Mouse (Mus musculus) embryonic facial prominence, embryonic 14.5 days (tissue): ENCODE measurements around the gene Rpap2. TPM values are rescaled to one million over a fixed set of nuclear protein-coding genes. Genes with fewer than 3 reads are reported as not detected.

Experiments used
- ATAC-seq: fragments of 200-750 bp; cut with Nextera tagmentation; 2 replicates; pipeline ENCODE4 v1.8.0; 2017; ENCODE audit warnings: low read depth, moderate number of reproducible peaks, moderate TSS enrichment
- DNase-seq: peaks from one replicate; pipeline ENCODE4 v3.0.0-alpha.2; 2015; ENCODE audit warnings: low spot score
- H3K27ac ChIP-seq: fragments of 300-500 bp; sonication (generic); replicated peaks from 2 replicates; pipeline ENCODE4 v1.5.1; 2014; ENCODE audit warnings: low read depth, mild to moderate bottlenecking, low read length, moderate library complexity
- H3K27me3 ChIP-seq: fragments of 300-500 bp; sonication (generic); replicated peaks from 2 replicates; pipeline ENCODE4 v1.6.1; 2014; ENCODE audit warnings: low read length; ENCODE audit not compliant: control insufficient read depth, insufficient read depth
- H3K36me3 ChIP-seq: fragments of 300-500 bp; sonication (generic); 2 replicates; pipeline ENCODE4 v1.6.1; 2014; ENCODE audit warnings: low read length, mixed read lengths; ENCODE audit not compliant: control insufficient read depth, insufficient read depth
- H3K4me1 ChIP-seq: fragments of 300-500 bp; sonication (generic); 2 replicates; pipeline ENCODE4 v1.6.1; 2014; ENCODE audit warnings: antibody characterized with exemption, low read length; ENCODE audit not compliant: control insufficient read depth, insufficient read depth
- H3K4me2 ChIP-seq: fragments of 300-500 bp; sonication (generic); 2 replicates; pipeline ENCODE4 v1.6.1; 2014; ENCODE audit warnings: low read depth, mild to moderate bottlenecking, low read length, moderate library complexity, mixed read lengths
- H3K4me3 ChIP-seq: fragments of 300-500 bp; sonication (generic); 2 replicates; pipeline ENCODE4 v1.5.1; 2014; ENCODE audit warnings: low read depth, mild to moderate bottlenecking, low read length
- H3K9ac ChIP-seq: fragments of 300-500 bp; sonication (generic); 2 replicates; pipeline ENCODE4 v1.6.1; 2014; ENCODE audit warnings: low read depth, mild to moderate bottlenecking, low read length, moderate library complexity, mixed read lengths
- H3K9me3 ChIP-seq: fragments of 300-500 bp; sonication (generic); 2 replicates; pipeline ENCODE4 v1.6.1; 2016; ENCODE audit warnings: low read length; ENCODE audit not compliant: control insufficient read depth
- WGBS: fragments of 180-500 bp; shearing (Covaris S2); extraction: QIAGEN DNeasy Blood & Tissue Kit; methylation state at CpG from one replicate; pipeline ENCODE4 v1.1.7; 2014; 5-methylcytosine and 5-hydroxymethylcytosine counted together
- polyA plus RNA-seq: library from polyadenylated mRNA; unstranded; fragments of >200 nt; fragmentation: Nextera tagmentation; extraction: Ambion mirVana; gene quantifications from 2 replicates; pipeline ENCODE4 v1.2.1, GENCODE M21; 2014

The Rpap2 gene
- polyA plus RNA-seq, 1 experiment from 2014 or later, result 19.1 TPM

- H3K27me3 ChIP-seq, result no peaks in the 10 kb centered on the region
- H3K9ac ChIP-seq, result no peak overlapping the region
- ATAC-seq (no peak), DNase-seq (no peak)
- no peak overlapping the region for H3K4me2 ChIP-seq
- no peaks in the 10 kb centered on the region for H3K4me1 ChIP-seq
- no peak overlapping the region for H3K27ac ChIP-seq
- no peaks in the 10 kb centered on the region for H3K9me3 ChIP-seq
- H3K4me3 ChIP-seq, result no peak overlapping the region
- H3K36me3 ChIP-seq, result 0 out of 2 replicates have a peak, but pooled peaks cover 3% of the 10 kb centered on the region
- WGBS, result 80% methylated on average over 2 of the region's 2 CpGs
These were observed 52.5 kb downstream of the Rpap2 start for GRCm38 (mm10) chr5:107649680-107650079.

GRCm38 (mm10) chr5:107650427-107650826, 53.3 kb downstream of the Rpap2 start:
- Histone ChIP-seq H3K27ac (no peak overlapping the region), H3K36me3 (0 out of 2 replicates have a peak, but pooled peaks cover 2% of the 10 kb centered on the region)
- 86% methylated on average over 1 of the region's 1 CpGs for WGBS

GRCm38 (mm10) chr5:107652055-107652660, 55.0 kb downstream of the Rpap2 start:
- no peaks in the 10 kb centered on the region for H3K27me3 ChIP-seq
- no peak for DNase-seq
- no peaks in the 10 kb centered on the region for H3K9me3 ChIP-seq
- no peak for ATAC-seq
- H3K27ac ChIP-seq, result no peak overlapping the region
- peaks cover 7% of the 10 kb centered on the region; the same call in 1 of the 2 replicates for H3K36me3 ChIP-seq
- H3K4me1 ChIP-seq, result no peaks in the 10 kb centered on the region
- H3K9ac ChIP-seq, result no peak overlapping the region
- WGBS, result 89% methylated on average over 4 of the region's 4 CpGs
- H3K4me3 ChIP-seq, result no peak overlapping the region
- H3K4me2 ChIP-seq, result no peak overlapping the region

More at GRCm38 (mm10) chr5:107650427-107650826, 53.3 kb downstream of the Rpap2 start:
- no peaks in the 10 kb centered on the region for H3K9me3 ChIP-seq
- no peak overlapping the region for H3K4me2 ChIP-seq
- no peak for ATAC-seq
- DNase-seq, result no peak
- H3K4me1 ChIP-seq, result no peaks in the 10 kb centered on the region
- no peaks in the 10 kb centered on the region for H3K27me3 ChIP-seq
- no peak overlapping the region for H3K9ac ChIP-seq
- H3K4me3 ChIP-seq, result no peak overlapping the region

GRCm38 (mm10) chr5:107678392-107678791, 81.2 kb downstream of the Rpap2 start:
- H3K9ac ChIP-seq, result no peak overlapping the region
- H3K4me2 ChIP-seq, result no peak overlapping the region
- H3K36me3 ChIP-seq, result no peaks in the 10 kb centered on the region
- no peaks in the 10 kb centered on the region for H3K4me1 ChIP-seq
- no peak for ATAC-seq
- H3K27me3 ChIP-seq, result no peaks in the 10 kb centered on the region
- no peak overlapping the region for H3K27ac ChIP-seq
- no peaks in the 10 kb centered on the region for H3K9me3 ChIP-seq
- no peak for DNase-seq
- H3K4me3 ChIP-seq, result no peak overlapping the region
- WGBS, result 50% methylated on average over 5 of the region's 5 CpGs

GRCm38 (mm10) chr5:107681300-107681699, 84.1 kb downstream of the Rpap2 start:
- Histone ChIP-seq H3K36me3 (no peaks in the 10 kb centered on the region), H3K4me3 (no peak overlapping the region), H3K27me3 (no peaks in the 10 kb centered on the region), H3K9me3 (no peaks in the 10 kb centered on the region), H3K27ac (no peak overlapping the region), H3K9ac (no peak overlapping the region), H3K4me2 (no peak overlapping the region), H3K4me1 (no peaks in the 10 kb centered on the region)
- DNase-seq, result no peak
- WGBS, result 77% methylated on average over 5 of the region's 5 CpGs
- no peak for ATAC-seq

- WGBS, result 63% methylated on average over 2 of the region's 2 CpGs
- no peak for ATAC-seq
- no peak overlapping the region for H3K4me3 ChIP-seq
These were observed 87.2 kb downstream of the Rpap2 start for GRCm38 (mm10) chr5:107684380-107684779.

GRCm38 (mm10) chr5:107687161-107687560, 90.0 kb downstream of the Rpap2 start:
- Histone ChIP-seq H3K9ac (no peak overlapping the region), H3K27me3 (no peaks in the 10 kb centered on the region), H3K4me1 (peaks cover 6% of the 10 kb centered on the region; the same call in 1 of the 2 replicates), H3K27ac (no peak overlapping the region), H3K4me3 (no peak overlapping the region), H3K9me3 (no peaks in the 10 kb centered on the region), H3K36me3 (no peaks in the 10 kb centered on the region), H3K4me2 (no peak overlapping the region)
- DNase-seq (no peak), ATAC-seq (no peak)
- WGBS, result 94% methylated on average over 5 of the region's 5 CpGs

More at GRCm38 (mm10) chr5:107684380-107684779, 87.2 kb downstream of the Rpap2 start:
- Histone ChIP-seq H3K27me3 (no peaks in the 10 kb centered on the region), H3K4me2 (no peak overlapping the region), H3K4me1 (peaks cover 6% of the 10 kb centered on the region; the same call in 1 of the 2 replicates), H3K36me3 (no peaks in the 10 kb centered on the region), H3K9me3 (no peaks in the 10 kb centered on the region), H3K27ac (no peak overlapping the region), H3K9ac (no peak overlapping the region)
- DNase-seq, result no peak

- peak; percentile 95 for ATAC-seq
- 14% methylated on average over 45 of the region's 46 CpGs for WGBS
These were observed 90.7 kb downstream of the Rpap2 start for GRCm38 (mm10) chr5:107687592-107688498.

More at GRCm38 (mm10) chr5:107687592-107688498, 90.7 kb downstream of the Rpap2 start:
- Histone ChIP-seq H3K9me3 (no peaks in the 10 kb centered on the region), H3K4me2 (peak overlapping the region; percentile 61), H3K27ac (peak overlapping the region; percentile 54), H3K4me1 (peaks cover 6% of the 10 kb centered on the region; the same call in 1 of the 2 replicates), H3K27me3 (no peaks in the 10 kb centered on the region), H3K9ac (peak overlapping the region; percentile 46; the same call in 1 of the 2 replicates), H3K36me3 (no peaks in the 10 kb centered on the region), H3K4me3 (peak overlapping the region; percentile 44)
- peak; percentile 95 for DNase-seq
